Mouse (Mus musculus) heart, postnatal 10 days (tissue): ENCODE measurements around the gene Coq9. TPM values are rescaled to one million over a fixed set of nuclear protein-coding genes. Genes with fewer than 3 reads are reported as not detected.

Experiments
- DNase-seq, 2 experiments: peaks; one replicate each; pipeline ENCODE4 v3.0.0; 2021
- intact Hi-C: fragments of 180-260 bp; cut with DNase I; formaldehyde crosslinking; loops from one replicate; pipeline ENCODE4 v1.15.1; 2025
- total RNA-seq, 2 experiments: library from RNA; stranded (reverse); gene quantifications; 2 replicates each; pipeline ENCODE4 v1.2.3; 2021

The Coq9 gene
- 100 to 1,000 TPM; 332 to 338 TPM for total RNA-seq

DNA sequence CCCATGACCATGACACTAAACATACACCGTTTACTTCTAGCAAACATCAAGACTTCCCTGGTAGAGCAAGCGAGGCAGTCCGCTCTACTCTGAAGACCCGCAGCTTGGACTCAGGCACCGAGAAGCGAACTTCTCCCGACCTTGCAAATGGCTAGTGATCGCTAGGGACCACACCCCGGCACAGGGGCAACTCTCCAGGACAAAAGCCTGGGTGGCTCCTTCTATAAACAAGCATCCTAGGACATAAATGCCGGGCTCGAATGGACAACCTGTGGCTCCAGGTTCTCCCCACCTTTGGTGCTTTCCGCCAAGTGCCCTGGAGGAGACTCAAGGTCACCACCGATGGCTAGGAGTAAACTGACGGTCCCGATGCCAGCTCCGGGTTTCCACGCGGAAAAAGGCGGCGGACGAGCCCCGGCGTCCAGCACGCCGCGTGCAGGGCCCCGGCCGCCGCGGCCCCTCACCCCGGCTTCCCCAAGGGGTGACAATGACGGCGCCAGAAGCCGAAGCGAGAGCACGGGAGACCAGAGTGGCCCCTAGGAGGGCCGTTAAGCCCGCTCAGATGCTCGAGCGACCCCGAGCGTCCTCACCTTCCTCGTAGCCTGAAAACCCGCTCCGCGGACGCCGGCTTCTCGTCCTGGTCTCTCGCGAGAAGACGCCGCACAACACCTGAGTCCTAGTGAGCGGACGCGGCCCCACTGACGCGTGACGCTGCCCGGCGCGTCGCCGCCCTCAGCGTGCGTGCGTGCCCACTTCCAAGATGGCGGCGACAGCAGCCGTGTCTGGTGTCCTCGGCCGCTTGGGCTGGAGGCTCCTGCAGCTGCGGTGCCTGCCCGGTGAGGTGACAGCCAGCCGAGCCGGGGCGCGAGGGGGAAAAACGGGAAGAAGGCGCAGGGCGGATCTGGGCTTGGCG, at the start of gene Coq9, which contains the start of gene Ciapin1:
Gene Coq9, plus strand, starts transcription at position 660 of the 913 bp plus-strand sequence.
Gene Ciapin1, minus strand, starts transcription at position 697 of the 913 bp plus-strand sequence.
- peak; percentile 96 to 97 for DNase-seq
- intact Hi-C loops: loop anchor here (5.0 kb wide), 1 partner anchor 451 kb away; the partner anchor contains the start of gene Herpud1

- no peak for DNase-seq
- intact Hi-C loops: no loop called here
Measured at GRCm38 (mm10) chr8:94789256-94789955, 48.7 kb upstream of the Coq9 start.

GRCm38 (mm10) chr8:94794368-94794767, 43.8 kb upstream of the Coq9 start:
- intact Hi-C loops: no loop called here
- no peak for DNase-seq

DNA sequence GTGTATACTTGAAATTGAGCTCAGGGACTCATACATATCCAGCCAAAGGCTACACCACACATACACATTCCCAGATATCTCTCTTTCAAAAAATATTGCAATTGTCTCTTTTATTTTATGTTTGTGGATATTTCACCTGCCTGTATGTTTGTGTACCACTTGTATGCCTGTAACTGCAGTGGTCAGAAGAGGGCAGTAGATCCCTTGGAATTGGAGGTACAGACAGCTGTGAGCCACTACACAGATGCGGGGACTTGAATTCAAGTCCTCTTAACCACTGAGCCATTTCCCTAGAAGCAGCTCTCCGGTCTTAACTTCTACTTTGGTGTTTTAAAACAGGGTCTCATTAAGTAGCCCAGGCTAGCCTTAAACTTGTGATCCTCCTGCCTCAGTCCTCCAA, 43.3 kb upstream of the Coq9 start:
- intact Hi-C loops: no loop called here
- no peak for DNase-seq

DNA sequence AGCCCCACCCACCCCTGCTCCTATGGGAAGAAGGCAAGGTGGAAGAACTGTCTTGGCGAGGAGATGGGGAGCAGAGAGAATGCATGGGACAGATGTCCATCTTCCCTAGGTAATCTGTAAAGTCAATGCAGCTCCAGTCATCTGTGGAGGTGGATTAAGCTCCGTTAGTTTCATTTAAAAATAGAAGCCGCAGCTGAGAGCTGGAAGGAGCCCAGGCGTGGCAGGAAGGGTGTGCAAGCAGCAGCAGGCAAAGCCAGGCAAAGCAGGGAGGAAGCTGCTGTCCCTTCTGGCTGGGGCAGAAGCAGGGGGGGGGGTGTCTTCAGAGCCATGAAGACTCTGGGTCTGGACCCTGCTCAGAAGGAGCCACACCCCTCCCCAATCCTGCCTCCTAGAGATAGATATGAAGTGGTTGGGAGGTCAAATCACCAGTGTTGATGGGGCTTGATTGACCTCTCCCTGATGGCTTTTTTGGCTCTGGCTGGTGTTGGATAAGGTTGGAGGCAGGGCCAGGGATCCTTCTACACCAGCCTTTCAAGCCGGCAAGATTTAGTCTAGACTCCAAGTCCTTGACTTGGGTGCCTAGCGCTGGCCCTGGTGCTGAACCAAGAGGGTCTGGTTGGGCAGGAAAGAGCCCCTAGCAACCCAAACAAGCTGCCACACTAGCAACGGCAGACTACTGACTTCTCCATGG, 37.7 kb upstream of the Coq9 start:
- intact Hi-C loops: loop anchor here (10.0 kb wide), 1 partner anchor 266 kb away; the partner anchor contains the start of gene Cpne2
- peak in 1 of 2 experiments; percentile 52 for DNase-seq

DNA sequence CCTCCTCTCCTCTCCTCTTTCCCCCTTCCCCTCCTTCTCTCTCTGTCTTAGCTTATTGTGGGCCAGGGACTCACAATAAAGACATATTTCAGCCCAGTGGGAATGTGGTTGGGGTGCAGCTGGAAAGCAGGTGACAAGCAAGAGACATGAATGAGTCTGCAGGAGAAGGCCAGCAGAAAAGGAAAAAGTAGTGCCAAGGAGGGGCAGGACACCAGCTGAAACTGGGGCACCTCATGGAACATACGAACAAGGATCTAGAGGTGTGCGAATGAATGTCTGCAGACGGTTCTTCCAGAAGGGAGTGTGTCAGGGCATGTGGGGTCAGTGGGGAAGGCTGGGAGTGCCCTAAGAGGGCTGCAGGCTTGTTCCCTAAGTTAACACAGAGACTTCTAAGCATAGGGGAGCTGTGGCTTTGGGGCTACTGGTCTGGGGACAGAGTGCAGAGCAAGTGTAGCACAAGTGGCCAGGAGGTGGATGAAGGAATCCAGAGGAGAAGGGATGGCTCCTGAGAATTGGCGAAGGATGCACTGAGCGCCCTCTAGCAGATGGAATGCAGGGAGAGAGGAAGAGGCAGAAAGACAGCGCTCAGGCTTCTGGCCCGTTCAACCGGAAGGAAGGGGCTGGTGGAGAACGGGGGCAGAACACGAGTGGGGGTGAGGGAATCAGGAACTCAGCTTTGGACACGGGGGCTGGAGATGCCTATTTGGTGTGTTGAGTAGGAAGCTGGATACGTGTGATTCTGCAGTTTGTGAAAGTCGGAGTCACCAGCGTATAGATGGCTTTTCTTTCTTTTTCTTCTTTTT, 36.6 kb upstream of the Coq9 start:
- intact Hi-C loops: loop anchor here (10.0 kb wide), 1 partner anchor 267 kb away; the partner anchor contains the start of gene Cpne2
- peak in 1 of 2 experiments; percentile 46 for DNase-seq

GRCm38 (mm10) chr8:94802375-94802774, 35.7 kb upstream of the Coq9 start:
- DNase-seq: no peak
- intact Hi-C loops: loop anchor here (10.0 kb wide), 1 partner anchor 268 kb away; the partner anchor contains the start of gene Cpne2

GRCm38 (mm10) chr8:94803551-94803950, 34.6 kb upstream of the Coq9 start:
- no peak for DNase-seq
- intact Hi-C loops: loop anchor here (10.0 kb wide), 1 partner anchor 269 kb away; the partner anchor contains the start of gene Cpne2

DNA sequence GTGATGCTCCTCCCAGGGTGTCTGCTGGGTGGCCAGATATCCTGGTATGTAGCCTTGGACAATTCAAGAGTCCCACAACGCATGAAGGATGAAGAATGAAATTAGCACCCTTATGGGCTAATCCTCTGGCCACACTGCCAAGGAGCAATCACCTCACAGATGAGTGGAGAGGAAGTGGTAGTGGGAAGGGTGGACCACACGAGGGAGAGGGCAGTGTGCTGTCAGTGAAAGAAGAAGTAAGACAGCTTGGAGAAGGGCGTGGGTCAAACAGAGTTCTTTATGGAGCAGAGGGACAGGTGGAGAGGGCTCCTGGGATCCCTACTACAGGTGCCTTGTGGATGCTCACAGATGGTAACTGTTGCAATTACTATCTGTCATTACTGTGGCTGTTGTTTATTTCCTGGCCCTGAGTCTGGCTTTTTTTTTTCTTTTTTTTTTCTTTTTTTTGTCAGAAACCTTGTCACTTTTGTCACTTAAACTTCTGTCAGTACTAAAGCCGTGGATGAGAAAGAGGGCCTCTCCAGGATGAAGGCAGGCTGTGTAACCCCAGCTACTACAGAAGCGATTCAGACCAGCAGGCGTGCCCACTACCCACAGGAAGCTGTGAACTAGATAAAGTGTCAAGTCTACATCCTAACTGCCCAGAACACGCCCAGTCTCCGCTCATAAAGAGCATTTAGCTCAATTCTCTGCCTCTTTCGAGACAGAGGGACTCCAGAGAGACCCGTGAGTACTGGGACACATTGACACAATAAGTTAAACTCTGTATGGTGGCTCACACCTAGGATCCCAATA, 33.4 kb upstream of the Coq9 start:
- intact Hi-C loops: loop anchor here (10.0 kb wide), 1 partner anchor 270 kb away; the partner anchor contains the start of gene Cpne2
- no peak for DNase-seq

GRCm38 (mm10) chr8:94805811-94806210, 32.3 kb upstream of the Coq9 start:
- intact Hi-C loops: loop anchor here (10.0 kb wide), 1 partner anchor 271 kb away; the partner anchor contains the start of gene Cpne2

GRCm38 (mm10) chr8:94807506-94807905, 30.6 kb upstream of the Coq9 start:
- intact Hi-C loops: loop anchor here (10.0 kb wide), 1 partner anchor 273 kb away; the partner anchor contains the start of gene Cpne2
- DNase-seq: no peak

More at GRCm38 (mm10) chr8:94805811-94806210, 32.3 kb upstream of the Coq9 start:
- DNase-seq: no peak

DNA sequence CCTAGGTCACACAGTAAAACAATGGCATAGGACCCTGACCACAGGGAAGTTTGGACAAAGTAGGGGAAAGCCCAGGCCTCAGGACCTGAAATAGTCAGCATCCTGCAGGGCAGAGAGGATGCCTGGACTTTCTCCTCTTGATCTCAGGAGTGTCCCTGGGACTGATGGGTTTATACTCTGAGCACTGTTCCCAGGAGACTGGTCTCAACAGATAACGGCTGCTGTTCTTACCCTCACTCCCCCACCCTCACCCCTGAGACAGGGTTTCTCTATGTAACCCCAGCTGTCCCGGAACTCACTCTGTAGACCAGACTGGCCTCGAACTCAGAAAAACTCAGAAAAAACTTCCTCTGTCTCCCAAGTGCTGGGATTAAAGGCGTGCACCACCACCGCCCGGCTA, 29.7 kb upstream of the Coq9 start:
- intact Hi-C loops: loop anchor here (10.0 kb wide), 1 partner anchor 274 kb away; the partner anchor contains the start of gene Cpne2
- no peak for DNase-seq

GRCm38 (mm10) chr8:94810153-94810552, 28.0 kb upstream of the Coq9 start, which contains the start of gene Ccl17:
Gene Ccl17 (plus strand): TSS chr8:94810453.
- intact Hi-C loops: loop anchor here (5.0 kb wide), 1 partner anchor 218 kb away; no protein-coding TSS in a partner anchor
- DNase-seq: no peak

DNA sequence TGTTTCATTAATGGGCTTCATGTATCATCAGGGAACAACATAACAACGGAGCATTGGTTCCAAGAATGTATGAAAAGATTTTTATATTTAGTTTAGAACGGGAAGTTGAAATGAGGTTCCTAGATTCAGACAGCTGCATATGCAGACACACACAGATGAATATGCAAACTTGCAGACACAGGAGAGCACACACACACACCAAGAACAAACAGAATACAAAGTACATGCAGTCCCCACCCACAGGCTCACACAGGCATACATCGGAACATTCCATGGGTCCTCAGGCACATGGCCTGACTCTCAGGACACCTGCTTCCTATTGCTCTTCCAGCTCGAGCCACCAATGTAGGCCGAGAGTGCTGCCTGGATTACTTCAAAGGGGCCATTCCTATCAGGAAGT, 27.3 kb upstream of the Coq9 start:
- DNase-seq: no peak
- intact Hi-C loops: loop anchor here (5.0 kb wide), 1 partner anchor 219 kb away; no protein-coding TSS in a partner anchor

GRCm38 (mm10) chr8:94811654-94812053, 26.5 kb upstream of the Coq9 start:
- no peak for DNase-seq
- intact Hi-C loops: loop anchor here (1.0 to 5.0 kb wide), 2 partner anchors 107 to 219 kb away; no protein-coding TSS in a partner anchor

DNA sequence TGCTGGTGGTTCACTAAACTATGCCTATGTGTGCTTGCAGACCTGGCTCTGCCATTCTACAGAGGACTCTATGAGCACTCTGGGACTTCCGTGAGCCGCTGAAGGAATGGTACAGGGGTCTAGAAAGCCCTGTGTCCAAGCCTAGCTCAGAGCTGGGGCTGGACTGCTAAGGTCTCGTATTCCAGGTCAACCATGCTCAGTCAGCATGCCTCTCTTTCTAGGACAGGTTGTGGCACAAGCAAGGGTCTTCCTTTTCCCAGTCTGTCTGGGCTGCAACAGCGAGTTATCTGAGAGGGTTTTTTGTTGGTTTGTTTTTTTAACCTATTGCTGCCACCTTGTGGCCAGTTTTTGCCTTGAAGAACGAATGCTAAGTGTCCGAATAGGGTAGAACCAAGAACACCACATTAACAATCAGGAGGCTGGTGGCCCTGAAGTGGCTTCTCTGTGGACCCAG, 25.4 kb upstream of the Coq9 start:
- intact Hi-C loops: loop anchor here (1.0 to 5.0 kb wide), 2 partner anchors 108 to 220 kb away; no protein-coding TSS in a partner anchor
- DNase-seq: peak; percentile 89 to 94

DNA sequence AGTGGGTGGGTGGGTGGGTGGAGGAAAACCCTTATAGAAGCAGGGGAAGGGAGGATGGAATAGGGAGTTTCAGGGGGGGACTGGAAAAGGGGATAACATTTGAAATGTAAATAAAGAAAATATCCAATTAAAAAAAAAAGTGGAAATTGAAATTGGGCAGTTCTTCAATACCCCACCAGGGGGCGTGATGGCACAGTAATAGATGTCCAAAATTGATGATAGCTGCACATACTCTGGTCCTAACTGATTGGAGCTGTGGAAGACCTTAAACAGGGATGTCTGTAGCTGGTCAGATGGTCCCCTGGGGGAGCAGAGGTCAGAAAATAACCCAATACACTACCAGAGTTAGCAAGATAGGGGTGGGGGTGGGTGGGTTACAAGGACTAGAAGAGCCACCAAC, 23.6 kb upstream of the Coq9 start:
- DNase-seq: peak in 1 of 2 experiments; percentile 55
- intact Hi-C loops: loop anchor here (2.0 to 5.0 kb wide), 2 partner anchors 94 to 222 kb away; no protein-coding TSS in a partner anchor

GRCm38 (mm10) chr8:94817933-94818332, 20.2 kb upstream of the Coq9 start:
- intact Hi-C loops: loop anchor here (5.0 kb wide), 1 partner anchor 216 kb away; the partner anchor contains the start of genes Fam192a and Rspry1
- DNase-seq: no peak
